Mouse (Mus musculus) gastrocnemius, adult 2 months (tissue): ENCODE measurements at regions not wholly inside any gene's neighbourhood (a gene's known extent, or its start where the extent isn't known, plus 50 kb on each side); places are given as distances from the start of the nearest gene placed in this dataset.
"Not testable (repeated sequence)": the region's sequence is repeated elsewhere in the genome, so short reads cannot be mapped to it uniquely, and the experiment has no call there.

Experiments used
- DNase-seq: peaks from one replicate; pipeline ENCODE4 v3.0.0; 2022
- H3K27ac ChIP-seq: fragments of 200-600 bp; 2 replicates; pipeline ENCODE4 v1.8.1; 2022; ENCODE audit warnings: mild to moderate bottlenecking
- H3K4me3 ChIP-seq: fragments of 200-600 bp; 2 replicates; pipeline ENCODE4 v1.8.1; 2022; ENCODE audit warnings: mild to moderate bottlenecking, moderate library complexity
- CTCF ChIP-seq: fragments of 200-600 bp; IDR thresholded peaks from 2 replicates; pipeline ENCODE4 v1.8.1; 2022; ENCODE audit warnings: antibody characterized with exemption, mild to moderate bottlenecking, moderate library complexity
- intact Hi-C: fragments of 180-260 bp; cut with DNase I; formaldehyde crosslinking; loops from one replicate; pipeline ENCODE4 v1.15.1; 2025

DNA sequence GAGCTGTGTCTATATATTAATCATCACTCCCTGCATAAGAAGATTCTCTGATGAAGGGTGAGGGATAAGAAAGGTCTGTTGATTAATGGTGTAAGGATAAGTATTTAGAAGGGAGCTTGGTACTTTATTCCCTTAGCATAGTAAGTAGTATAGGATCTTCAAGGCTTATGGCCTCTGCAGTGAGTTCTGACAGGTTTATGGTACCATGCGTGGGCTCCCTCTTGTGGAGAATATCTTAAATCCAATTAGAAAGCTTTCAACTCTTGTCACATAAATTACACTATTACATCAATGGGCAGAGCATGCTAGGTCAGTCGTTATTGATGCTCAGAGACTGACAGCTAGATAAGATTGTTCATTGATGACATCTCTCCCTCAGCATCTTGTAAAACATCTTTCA is 112.7 kb upstream of the Grin3a start:
- TF ChIP-seq CTCF = peak; percentile 35
- H3K27ac ChIP-seq = no peak overlapping the region
- DNase-seq = no peak
- H3K4me3 ChIP-seq = no peak overlapping the region
- intact Hi-C loops = loop anchor here (5.0 kb wide), 1 partner anchor 271 kb away; no protein-coding TSS in a partner anchor

DNA sequence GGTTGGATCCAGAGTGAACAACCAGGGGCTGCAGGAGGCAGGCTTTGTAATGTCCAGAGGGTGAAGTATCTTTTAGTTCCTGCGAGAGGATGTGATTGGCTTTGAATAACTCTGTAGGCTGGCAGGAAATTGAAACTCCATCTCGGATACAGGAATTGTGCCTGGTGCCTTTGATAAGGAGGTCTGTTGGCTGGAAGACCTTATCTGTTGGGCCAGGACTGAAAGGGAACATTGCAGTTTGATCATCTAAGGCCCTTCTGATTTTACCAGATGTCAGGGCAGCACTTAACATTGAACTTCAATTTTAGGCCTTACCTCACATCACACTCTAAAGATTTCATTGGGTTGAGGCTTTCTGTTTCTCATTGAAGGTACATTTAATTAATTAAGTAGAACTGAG is 111.3 kb upstream of the Grin3a start:
- TF ChIP-seq CTCF = no peak
- no peak for DNase-seq
- no peak overlapping the region for H3K27ac ChIP-seq
- H3K4me3 ChIP-seq = no peak overlapping the region
- intact Hi-C loops = loop anchor here (5.0 kb wide), 1 partner anchor 270 kb away; no protein-coding TSS in a partner anchor

DNA sequence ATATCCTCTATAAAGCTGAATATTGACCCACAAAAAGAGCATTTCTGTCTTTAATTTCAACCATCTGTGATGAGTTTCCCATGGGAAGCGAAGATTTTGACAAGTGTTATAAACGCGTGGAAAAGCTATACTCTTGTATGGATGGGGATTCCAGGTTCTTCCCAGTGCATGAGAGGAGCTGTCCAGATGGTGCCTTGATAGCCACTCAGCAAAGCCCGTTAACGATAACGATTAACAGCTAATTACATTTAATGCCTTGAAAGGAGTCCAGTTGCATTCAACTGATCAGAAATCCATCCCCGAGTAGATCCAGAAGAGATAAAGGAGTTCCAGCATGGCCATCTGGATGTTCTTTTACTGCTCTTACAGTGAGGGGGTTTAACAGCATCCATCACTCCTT is 100.8 kb upstream of the Grin3a start:
- Histone ChIP-seq H3K4me3 (no peak overlapping the region), H3K27ac (no peak overlapping the region)
- intact Hi-C loops = no loop called here
- no peak for DNase-seq
- TF ChIP-seq CTCF = no peak

DNA sequence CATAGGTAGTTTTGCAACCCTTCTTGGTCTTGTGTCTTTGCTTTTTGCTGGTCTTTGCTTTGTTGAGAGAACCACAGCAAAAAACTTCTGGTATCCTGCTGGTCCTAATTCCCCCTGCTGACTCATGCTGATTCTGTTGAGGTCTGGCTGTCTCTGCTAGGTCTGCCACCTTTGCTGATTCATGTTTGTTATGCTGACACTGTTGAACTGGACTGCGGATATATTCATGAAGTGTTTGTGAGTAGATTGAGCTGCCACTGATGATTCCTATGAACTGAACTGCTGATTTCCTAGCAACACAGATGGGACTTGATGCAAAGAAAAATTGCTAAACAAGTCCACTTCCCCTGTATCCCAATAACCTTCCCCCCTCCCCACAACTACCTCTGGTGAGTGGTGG is 91.9 kb upstream of the Grin3a start:
- no peak overlapping the region for H3K4me3 ChIP-seq
- no peak for DNase-seq
- H3K27ac ChIP-seq = no peak overlapping the region
- intact Hi-C loops = no loop called here
- TF ChIP-seq CTCF = no peak

DNA sequence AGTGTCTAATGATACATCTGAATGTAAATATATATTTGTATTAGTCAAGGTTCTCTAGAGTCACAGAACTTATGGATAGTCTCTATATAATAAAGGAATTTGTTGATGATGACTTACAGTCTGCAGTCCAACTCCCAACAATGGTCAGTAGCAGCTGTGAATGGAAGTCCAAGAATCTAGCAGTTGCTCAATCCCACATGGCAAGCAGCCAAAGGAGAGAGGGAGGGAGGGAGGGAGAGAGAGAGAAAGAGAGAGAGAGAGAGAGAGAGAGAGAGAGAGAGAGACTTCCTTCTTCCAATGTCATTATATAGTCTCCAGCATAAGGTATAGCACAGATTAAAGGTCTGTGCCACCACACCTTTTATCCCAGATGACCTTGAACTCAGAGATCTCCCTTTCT is 84.1 kb upstream of the Grin3a start:
- DNase-seq, H3K27ac ChIP-seq, intact Hi-C loops, H3K4me3 ChIP-seq: not testable (repeated sequence)

DNA sequence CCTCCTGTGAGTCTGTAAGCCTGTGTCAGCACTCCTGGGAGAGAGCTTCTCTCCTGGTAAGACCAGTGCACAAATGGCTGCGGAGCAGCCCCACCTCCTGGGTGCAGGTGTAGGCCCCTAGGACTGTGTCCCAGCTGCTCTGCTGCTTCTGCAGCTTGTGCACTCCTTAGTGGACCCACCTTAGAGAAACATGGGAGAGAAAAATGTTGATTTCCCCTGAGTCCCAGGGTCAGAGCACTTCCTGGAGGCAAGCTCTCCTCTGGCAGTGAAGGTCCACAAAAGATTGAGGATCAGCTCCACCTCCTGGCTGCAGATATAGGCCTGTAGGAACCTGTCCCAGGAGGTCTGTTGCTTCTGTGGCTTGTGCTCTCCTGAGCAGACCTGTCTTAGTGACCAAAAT is 81.5 kb upstream of the Grin3a start:
- no peak overlapping the region for H3K27ac ChIP-seq
- no peak for DNase-seq
- no peak overlapping the region for H3K4me3 ChIP-seq
- TF ChIP-seq CTCF = no peak
- intact Hi-C loops = no loop called here

DNA sequence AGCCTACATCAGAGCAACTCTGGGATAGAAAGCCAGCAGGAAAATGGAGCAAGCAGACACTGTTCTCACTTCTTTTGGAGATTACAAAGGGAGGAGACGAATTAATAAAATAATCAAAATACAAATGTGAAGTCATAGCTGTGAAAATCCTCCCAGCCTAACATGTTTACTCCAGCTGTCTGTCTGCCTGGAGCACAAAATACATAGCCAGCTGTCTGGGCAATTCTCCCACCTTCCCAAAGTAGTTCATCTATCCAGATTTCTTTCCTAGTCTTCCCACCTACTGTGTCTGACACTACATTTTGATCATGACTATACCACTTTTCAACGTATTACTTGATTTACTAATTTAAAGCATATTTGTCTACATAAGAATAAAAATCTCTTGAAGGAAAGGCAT is 68.7 kb upstream of the Grin3a start:
- no peak for DNase-seq
- no peak overlapping the region for H3K4me3 ChIP-seq

DNA sequence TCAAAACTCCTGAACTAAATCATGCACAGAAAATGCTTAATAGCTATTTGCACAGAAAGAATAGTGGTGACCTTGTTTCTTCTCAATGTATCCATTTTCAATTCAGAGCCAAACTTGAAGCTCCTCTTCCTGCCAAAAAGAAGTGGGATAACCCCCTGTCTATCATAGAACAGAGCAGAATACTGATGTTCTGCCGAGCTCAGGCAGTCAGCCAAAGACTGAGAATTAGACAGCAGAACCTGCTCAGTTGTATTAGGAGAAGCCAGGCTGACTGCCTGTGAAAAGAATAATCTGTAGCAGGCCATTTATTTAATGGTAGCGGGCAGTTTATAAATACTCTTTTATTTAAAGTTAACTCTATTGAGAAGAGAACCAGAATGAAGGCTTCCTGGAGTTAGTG is 68.1 kb upstream of the Grin3a start:
- Histone ChIP-seq H3K27ac (no peak overlapping the region), H3K4me3 (no peak overlapping the region)
- no peak for DNase-seq
- intact Hi-C loops = no loop called here
- TF ChIP-seq CTCF = no peak

More for the DNA sequence above, 68.7 kb upstream of the Grin3a start:
- TF ChIP-seq CTCF = no peak
- H3K27ac ChIP-seq = no peak overlapping the region
- intact Hi-C loops = no loop called here
